Mouse (Mus musculus) large intestine, adult 2 months (tissue): ENCODE measurements around the gene Mmp23. TPM values are rescaled to one million over a fixed set of nuclear protein-coding genes. Genes with fewer than 3 reads are reported as not detected.

Experiments
- DNase-seq: peaks from one replicate; pipeline ENCODE4 v3.0.0-alpha.2; 2012; ENCODE audit warnings: low read depth, low spot score
- WGBS: fragments of 180-500 bp; shearing (Covaris S2); methylation state at CpG from one replicate; pipeline ENCODE4 v1.1.7; 2018; 5-methylcytosine and 5-hydroxymethylcytosine counted together
- polyA plus RNA-seq: library from polyadenylated mRNA; depleted of rRNA; stranded (reverse); fragments of >200 nt; gene quantifications from 2 replicates; pipeline ENCODE4 v1.2.3, GENCODE M21; 2012; rRNA removed

The Mmp23 gene
- polyA plus RNA-seq, 1 experiment = 19.6 TPM

DNA sequence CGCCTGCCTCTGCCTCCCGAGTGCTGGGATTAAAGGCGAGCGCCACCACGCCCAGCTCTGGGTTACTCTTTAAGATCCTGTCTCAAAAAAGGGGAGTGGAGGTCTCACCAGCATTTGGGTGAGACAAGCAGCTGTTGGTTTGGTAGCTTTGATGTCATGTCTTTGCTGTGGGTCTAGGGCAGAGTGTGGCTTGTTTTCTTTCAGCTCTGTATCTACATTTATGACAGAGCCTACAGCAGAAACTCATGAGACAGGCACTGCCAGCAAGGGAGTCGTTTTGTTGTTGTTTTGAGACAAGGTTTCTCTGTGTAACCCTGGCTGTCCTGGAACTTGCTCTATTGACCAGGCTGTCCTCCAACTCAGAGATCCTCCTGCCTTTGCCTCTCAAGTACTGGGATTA is 49.4 kb downstream of the Mmp23 start:
- 91% methylated on average over 6 of the region's 6 CpGs for WGBS
- no peak for DNase-seq

DNA sequence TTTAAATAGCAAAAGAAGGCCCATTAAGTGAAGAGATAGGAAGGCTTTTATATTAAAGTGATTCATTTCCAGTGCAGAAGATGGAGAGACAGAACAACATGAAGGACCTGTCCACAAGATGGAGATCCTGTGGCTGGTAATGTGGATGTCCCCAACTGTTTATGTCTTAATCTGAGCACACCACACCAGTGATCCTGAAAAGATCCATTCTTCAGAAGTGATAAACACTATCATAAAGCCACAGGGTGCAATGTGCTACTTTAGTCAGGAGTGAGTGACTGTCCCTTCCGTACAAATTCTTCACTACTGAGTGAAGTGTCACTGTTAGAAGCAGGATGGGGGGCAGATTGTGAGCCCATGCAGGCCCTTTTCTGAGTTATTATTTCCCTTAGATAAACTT is 50.4 kb downstream of the Mmp23 start:
- no peak for DNase-seq
- WGBS = 88% methylated on average over 1 of the region's 1 CpGs

DNA sequence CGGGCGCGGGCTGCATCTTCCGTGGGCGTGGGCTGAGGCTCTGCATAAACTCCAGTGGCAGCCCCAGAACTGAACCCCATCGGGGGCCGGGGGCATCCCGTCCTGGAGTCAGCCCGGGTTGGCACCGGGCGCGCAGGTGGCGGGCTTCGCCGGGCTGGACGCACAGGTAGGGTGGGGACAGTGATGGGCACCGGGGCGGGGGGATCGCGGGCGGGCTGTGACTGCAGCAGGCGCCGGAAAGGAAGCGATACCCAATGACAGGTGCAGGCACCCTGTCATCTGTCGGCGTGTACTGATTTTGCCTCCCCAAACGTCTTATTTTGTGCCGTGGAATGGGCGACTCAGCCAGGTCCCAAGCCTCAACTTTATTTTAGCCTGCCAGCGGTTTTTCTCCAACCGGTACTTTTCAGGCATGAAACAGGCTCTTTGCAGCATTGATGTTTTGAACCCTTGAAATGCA is 51.2 kb downstream of the Mmp23 start:
- 2% methylated on average over 31 of the region's 31 CpGs for WGBS
- DNase-seq = no peak

DNA sequence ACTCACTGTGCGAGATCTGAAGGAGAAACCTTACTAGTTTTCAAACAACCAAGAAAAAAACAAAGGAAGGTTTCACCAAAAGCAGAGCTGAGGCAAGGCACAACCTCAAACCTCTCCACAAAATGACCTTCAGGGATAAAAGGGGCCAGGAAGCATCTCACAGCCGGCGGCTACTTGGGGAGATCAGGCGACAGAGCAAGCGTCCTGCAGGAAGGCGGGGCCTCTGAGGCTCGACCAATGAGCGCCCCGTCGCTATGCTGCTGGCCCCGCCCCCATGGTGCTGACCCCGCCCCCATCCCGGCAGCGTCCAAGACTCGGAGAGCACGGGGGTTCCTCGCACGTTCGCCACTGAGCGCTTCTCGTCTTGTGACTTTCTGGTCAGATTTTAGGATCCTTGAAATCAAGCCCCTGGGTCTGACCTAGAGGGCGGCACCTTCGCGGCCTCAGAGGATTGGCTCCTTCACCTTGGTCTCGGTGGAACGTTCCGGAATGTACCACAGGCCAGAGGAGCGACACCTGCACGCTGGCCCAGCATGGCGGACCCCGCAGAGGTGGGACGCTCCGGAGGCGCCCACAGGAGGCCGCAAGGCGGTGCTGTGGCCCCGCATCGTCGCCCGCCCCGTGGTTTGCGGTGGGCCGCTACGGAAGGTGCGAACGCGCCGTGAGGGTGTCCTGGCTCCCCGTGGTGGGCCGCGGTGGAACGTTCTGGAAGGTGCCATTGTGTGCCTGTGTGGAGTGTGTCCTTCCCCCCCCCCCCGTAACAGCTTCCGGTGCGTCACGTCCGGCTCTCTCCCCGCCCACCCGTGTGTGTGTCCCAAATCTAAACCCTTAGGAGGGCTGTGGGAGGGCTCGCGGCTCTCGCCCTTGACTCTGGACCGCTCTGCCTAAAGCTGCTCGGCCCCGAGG is 51.8 kb downstream of the Mmp23 start, which contains the start of gene Slc35e2:
TSS of gene Slc35e2 (plus strand) at position 326 of the 906 bp plus-strand sequence.
- under 1% methylated on average over 65 of the region's 65 CpGs for WGBS

More for the DNA sequence above, 51.8 kb downstream of the Mmp23 start, which contains the start of gene Slc35e2:
- DNase-seq = peak; percentile 58

Other genes starting within 250 kb of the Mmp23 start
- gene Cfap74, start 244.2 kb downstream of the Mmp23 start, polyA plus RNA-seq = 1.2 and 2.6 TPM in 2 replicates
- 0.57 and 2.5 TPM in 2 replicates for gene Tmem52, start 184.3 kb downstream of the Mmp23 start, polyA plus RNA-seq
- gene Gnb1, start 162.0 kb downstream of the Mmp23 start, polyA plus RNA-seq = 1,100 and 1,475 TPM in 2 replicates
- gene Nadk, start 91.0 kb downstream of the Mmp23 start, polyA plus RNA-seq = 142 and 164 TPM in 2 replicates
- 11.4 and 23.7 TPM in 2 replicates for gene Slc35e2, start 52.0 kb downstream of the Mmp23 start, polyA plus RNA-seq
- 43.3 and 43.8 TPM in 2 replicates for gene Cdk11b, start 28.5 kb downstream of the Mmp23 start, polyA plus RNA-seq
- not detected in 2 replicates for gene Gm10563, start 8.0 kb downstream of the Mmp23 start, polyA plus RNA-seq
- 36.6 and 47.6 TPM in 2 replicates for gene Mib2, start 15.8 kb upstream of the Mmp23 start, polyA plus RNA-seq
- 10.1 and 12.2 TPM in 2 replicates for gene Fndc10, start 41.0 kb upstream of the Mmp23 start, polyA plus RNA-seq
- gene Ssu72, start 51.4 kb upstream of the Mmp23 start, polyA plus RNA-seq = 125 and 153 TPM in 2 replicates
- 0.40 and 0.51 TPM in 2 replicates for gene Tmem240, start 81.4 kb upstream of the Mmp23 start, polyA plus RNA-seq
- 78.3 and 91.6 TPM in 2 replicates for gene Atad3a, start 107.7 kb upstream of the Mmp23 start, polyA plus RNA-seq
- gene Vwa1, start 121.3 kb upstream of the Mmp23 start, polyA plus RNA-seq = 10.6 and 36.8 TPM in 2 replicates
- 0.55 and 1.2 TPM in 2 replicates for gene Tmem88b, start 132.5 kb upstream of the Mmp23 start, polyA plus RNA-seq
- gene Ankrd65, start 137.1 kb upstream of the Mmp23 start, polyA plus RNA-seq = not detected in 2 replicates
- 73.4 and 84.4 TPM in 2 replicates for gene Mrpl20, start 149.5 kb upstream of the Mmp23 start, polyA plus RNA-seq
- 45.9 and 63.9 TPM in 2 replicates for gene Ccnl2, start 159.1 kb upstream of the Mmp23 start, polyA plus RNA-seq
- 123 and 143 TPM in 2 replicates for gene Aurkaip1, start 177.9 kb upstream of the Mmp23 start, polyA plus RNA-seq
- gene Mxra8, start 186.3 kb upstream of the Mmp23 start, polyA plus RNA-seq = 55.5 and 69.3 TPM in 2 replicates
- 73.8 and 106 TPM in 2 replicates for gene Dvl1, start 194.0 kb upstream of the Mmp23 start, polyA plus RNA-seq
- gene Tas1r3, start 210.0 kb upstream of the Mmp23 start, polyA plus RNA-seq = 1.3 and 1.9 TPM in 2 replicates
- 51.3 and 55.5 TPM in 2 replicates for gene Cptp, start 216.1 kb upstream of the Mmp23 start, polyA plus RNA-seq
- gene Ints11, start 216.2 kb upstream of the Mmp23 start, polyA plus RNA-seq = 36.6 and 36.7 TPM in 2 replicates
- 31.4 and 39.4 TPM in 2 replicates for gene Pusl1, start 238.4 kb upstream of the Mmp23 start, polyA plus RNA-seq
- gene Acap3, start 238.4 kb upstream of the Mmp23 start, polyA plus RNA-seq = 9.5 and 16.3 TPM in 2 replicates